Mouse (Mus musculus) mouse trophoblast stem cell (cell line): ENCODE data around the gene Ric1.

ENCODE experiments used
- in situ Hi-C, 2 experiments: fragments of 300-500 bp; cut with MseI, MboI; formaldehyde crosslinking; loops; 2 replicates in 1 of 2; 3 replicates in 1 of 2; pipeline ENCODE4 v1.15.1; 2025

Gene Ric1

DNA sequence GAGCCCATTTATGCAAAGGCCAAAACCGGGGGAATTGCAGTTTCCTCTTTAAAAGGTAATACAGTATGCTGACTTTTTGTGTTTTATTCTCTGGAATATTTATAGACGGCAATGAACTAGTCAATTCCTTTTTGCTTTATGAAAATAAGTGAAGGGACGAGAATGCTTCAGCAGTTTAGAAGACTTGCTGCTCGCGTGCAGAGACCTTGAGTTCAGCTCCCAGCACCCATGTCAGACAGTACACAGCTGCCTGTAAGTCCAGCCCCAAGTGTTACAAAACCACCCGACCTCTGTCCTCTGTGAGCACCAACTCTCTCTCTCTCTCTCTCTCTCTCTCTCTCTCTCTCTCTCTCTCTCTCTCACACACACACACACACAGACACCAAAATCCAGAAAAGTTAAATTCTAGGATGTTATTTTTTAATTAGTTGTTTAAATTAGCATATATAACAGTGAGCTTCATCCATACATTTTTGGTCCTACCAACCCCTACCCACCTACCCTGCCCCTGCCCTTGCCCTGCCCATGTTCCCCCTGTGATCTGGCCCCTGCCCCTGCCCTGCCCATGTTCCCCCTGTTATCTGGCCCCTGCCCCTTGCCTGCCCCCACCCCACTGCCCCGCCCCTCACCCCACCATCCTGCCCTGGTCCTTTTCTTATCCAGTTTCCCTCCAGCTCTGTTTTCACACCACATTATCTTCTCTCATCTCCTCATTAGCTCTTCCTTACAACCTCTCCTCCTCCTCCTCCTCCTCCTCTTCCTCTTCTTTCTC lies 25.1 kb upstream of the Ric1 start:
- in situ Hi-C loops, result loop anchor here (10.0 kb wide), 1 partner anchor 132 kb away; the partner anchor contains the start of genes Cd274 (in 2 of the 2) and Plgrkt (in 2 of the 2)

DNA sequence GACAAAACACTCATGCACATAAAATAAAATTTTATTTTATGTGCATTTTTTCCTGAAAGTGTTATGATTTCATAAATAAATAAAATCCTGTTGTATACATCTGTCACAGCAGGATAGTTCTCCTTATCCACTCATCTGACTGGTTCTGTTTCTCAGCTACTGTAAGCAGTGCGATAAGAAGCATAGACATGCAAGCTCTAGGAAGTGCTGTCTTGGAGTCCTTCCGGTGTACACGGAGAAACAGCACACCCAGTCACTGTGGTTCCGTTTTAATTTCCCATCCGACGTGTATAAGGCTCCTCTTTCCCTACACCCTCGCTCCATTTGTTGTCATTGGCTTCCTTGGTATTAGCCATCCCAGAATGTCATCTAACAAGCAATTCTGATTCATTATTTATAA lies 24.2 kb upstream of the Ric1 start:
- in situ Hi-C loops, result loop anchor here (10.0 kb wide), 1 partner anchor 133 kb away; the partner anchor contains the start of genes Cd274 (in 2 of the 2) and Plgrkt (in 2 of the 2)

DNA sequence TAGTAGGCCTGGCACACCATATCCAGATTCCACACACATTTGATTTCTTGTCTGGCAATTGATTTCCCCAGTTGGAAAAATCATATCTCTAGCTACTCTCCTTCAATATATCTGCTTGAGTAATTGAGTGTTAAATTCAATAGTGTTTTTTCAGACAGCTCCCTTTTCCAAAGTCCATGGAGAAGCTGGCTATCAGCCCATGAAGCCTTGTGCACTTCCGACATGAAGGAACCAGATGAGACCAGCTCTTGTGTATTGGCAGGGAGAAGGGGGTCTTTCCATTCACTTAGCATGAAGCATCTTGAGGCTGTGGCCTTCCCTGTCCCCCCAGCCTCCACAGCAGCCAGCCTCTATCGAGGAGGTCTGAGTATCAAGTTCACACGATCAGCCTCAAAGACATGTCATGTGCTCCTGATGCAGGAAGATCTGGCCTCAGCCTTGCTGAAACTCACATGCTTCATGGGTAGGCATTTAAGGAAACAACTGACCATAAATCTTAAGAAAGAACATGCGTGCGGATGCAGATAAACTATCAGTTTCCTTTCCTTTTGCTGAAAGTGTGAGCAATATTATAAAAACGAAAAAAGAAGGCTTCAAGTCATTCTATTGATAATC lies 23.1 kb upstream of the Ric1 start:
- in situ Hi-C loops, result loop anchor here (10.0 kb wide), 1 partner anchor 134 kb away; the partner anchor contains the start of genes Cd274 (in 2 of the 2) and Plgrkt (in 2 of the 2)

DNA sequence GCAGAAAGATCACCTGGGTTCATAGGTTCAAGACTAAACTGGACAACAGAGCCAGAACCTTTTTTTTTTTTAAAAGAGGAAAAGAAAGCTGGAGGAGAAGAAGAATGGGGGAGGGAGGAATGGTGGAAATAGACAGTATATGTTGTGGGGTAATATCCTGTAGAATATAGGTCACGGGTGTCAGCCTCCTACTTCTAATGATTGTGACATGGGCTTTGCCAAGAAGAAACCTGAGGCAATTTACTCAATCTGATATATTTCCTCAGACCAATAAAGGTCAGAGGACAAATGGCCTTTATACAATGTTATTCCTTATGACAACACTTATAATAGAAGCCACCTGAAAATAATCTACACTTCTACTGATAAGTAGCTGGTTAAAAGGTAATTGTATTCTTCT lies 21.7 kb upstream of the Ric1 start:
- in situ Hi-C loops, result loop anchor here in 1 of 2 experiments (10.0 kb wide), 1 partner anchor 56 kb away; no protein-coding TSS in a partner anchor

DNA sequence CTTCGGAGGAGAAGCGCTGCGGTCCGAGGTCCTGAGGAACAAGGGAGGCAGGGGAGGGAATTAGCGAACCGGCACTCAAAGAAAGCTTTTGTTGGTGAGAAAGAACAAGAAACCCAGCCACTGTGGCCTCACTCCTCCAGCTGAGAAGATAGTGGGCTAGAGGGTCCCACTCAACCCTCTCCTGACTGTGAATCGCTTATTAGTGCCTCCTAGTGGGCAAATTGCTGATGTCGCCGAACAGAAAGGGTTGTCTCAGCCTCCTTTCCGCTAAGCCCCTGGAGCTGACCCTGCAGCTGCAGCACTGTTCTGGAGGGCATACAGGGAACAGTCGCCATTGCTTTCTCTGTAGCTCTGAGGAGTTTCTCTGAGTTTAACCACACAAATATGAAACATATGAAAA lies 21.0 kb upstream of the Ric1 start:
- in situ Hi-C loops, result loop anchor here in 1 of 2 experiments (10.0 kb wide), 1 partner anchor 56 kb away; no protein-coding TSS in a partner anchor

DNA sequence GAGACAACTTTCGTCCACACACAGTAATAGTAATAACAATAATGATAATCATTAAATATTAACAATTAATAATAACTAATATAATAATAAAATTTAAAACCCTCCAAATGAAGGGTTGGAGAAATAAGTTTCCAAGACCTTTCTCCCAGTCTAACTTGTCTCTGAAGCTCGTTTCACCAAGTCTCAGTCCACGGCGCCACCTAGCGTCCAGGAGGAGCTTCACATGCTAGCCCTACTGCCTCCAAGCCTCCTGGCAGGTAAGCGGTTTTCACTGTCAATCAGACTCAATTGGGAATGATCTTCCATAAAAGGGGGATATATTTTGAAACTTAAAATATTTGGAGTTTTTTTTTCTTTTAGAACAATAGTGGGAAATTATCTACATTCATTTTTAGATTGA lies 20.6 kb upstream of the Ric1 start:
- in situ Hi-C loops, result loop anchor here in 1 of 2 experiments (10.0 kb wide), 1 partner anchor 57 kb away; no protein-coding TSS in a partner anchor

DNA sequence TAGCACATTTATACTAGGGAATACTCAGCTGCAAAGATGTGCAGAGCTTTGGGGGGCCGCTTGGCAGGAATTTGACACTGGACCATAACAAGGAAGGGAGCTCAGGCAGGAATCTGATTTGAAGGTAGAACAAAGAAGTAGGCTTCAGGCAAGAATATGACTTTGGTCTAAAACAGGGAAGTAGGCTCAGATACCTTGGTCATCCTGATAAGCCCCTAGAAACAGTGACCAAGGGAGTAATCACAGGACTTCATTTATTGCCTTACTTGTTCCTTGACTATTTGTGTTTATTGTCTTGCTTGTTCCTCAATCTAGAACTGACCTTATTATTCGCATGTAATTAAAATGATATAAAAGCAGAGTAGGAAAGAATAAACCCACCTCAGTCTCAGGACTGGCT lies 18.0 kb upstream of the Ric1 start:
- in situ Hi-C loops, result loop anchor here in 1 of 2 experiments (10.0 kb wide), 1 partner anchor 59 kb away; no protein-coding TSS in a partner anchor

DNA sequence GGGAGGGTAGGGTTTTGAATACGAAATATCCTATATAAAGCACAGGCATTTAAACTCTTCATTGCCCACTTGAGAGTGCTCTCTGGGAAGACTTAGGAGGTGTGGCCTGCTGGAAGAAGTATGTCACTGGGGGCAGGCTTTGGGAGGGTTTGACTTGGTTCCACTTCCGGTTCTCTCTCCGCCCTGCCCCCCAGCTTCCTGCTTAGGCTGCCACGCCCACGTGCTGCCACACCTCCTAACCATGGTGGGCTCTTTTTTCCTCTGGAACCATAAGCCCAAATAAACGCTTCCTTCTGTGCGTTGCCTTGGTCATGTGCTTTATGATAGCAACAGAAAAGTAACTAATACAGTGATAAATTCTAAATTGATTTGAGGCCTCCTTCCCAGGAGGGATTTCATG lies 16.5 kb upstream of the Ric1 start:
- in situ Hi-C loops, result loop anchor here in 1 of 2 experiments (10.0 kb wide), 1 partner anchor 61 kb away; no protein-coding TSS in a partner anchor

DNA sequence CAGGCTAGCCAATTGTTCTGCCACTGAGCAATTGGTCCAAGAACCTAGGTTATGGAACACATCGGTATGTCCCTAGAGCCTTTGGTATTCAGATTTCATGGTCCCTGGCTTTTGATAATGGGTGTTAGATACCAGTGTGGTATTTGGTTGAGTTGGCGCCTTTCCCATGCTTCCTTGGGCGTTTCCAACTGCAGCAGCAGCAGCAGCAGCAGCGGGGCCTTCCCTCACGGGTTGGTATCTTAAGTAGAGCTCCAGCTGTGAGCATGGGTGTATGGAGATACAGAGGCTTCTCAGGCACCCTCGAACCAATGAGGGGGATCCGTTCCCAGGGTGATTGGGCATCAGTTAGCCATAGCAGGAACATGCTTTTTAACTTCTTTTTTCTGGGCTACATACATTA lies 13.9 kb upstream of the Ric1 start:
- in situ Hi-C loops, result loop anchor here in 1 of 2 experiments (10.0 kb wide), 1 partner anchor 63 kb away; no protein-coding TSS in a partner anchor

DNA sequence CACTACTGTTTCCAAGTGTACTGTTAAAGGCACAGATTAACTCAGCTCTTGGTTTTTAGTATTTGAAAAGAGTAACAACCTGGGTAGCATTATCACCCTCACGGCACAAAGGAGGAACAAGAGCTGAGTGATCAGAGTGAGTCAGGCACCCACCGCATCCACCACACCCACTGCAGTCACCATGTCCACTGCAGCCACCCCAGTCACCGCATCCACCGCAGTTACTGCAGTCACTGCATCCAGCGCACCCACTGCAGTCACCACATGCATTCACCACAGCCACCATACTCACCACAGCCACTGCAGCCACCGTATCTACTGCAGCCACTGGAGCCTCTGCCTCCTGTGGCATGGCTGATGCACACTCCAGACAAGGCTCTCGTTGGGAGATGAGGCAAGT lies 12.2 kb upstream of the Ric1 start:
- in situ Hi-C loops, result loop anchor here in 1 of 2 experiments (10.0 kb wide), 1 partner anchor 65 kb away; no protein-coding TSS in a partner anchor

DNA sequence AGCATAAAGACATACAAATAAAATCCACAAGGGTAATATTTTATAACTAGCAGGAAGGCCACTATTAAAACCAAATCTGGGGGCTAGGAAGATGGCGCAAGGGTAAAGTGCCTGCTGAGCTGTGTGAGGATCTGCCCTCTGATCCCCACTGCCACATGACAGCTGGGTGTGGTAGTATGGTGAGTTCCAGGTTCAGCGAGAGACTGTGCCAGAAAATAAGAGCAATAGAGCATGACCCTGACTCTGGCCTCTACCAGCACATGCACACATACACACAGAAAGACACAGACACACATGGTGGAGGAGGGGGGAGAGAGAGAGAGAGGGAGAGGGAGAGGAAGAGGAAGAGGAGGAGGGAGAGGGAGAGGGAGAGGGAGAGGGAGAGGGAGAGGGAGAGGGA lies 10.3 kb upstream of the Ric1 start:
- in situ Hi-C loops, result no loop called here

DNA sequence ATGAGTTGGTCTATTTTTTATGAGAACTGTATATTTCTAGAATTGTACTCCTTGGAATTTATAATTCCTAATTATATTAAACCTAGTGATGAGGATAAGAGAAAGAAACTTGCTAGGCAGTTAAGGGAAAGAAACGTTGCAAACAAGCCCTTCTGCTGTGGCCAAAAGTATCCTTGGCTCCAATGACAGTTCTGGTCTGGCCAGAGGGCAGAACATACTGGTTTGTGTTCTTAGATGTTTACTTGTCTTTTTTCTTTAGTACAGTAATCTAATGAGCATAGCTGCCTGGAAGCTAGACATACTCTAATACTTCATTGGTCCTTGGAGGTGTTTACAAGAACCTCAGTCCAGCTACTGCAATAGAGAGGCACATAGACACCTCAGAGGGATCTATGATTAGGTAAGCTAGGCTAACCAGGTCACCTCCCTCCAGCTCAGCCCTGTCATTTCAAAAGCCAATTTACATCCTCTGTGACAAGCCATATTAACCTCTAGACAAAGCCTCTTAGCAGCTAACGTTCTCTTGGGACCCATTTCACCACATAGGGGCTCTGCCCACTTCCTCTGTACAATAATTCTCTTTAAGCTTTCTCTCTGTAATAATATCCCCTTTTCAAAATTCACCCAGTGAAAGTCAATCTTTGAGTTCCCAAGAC lies 8.8 kb upstream of the Ric1 start:
- in situ Hi-C loops, result no loop called here

DNA sequence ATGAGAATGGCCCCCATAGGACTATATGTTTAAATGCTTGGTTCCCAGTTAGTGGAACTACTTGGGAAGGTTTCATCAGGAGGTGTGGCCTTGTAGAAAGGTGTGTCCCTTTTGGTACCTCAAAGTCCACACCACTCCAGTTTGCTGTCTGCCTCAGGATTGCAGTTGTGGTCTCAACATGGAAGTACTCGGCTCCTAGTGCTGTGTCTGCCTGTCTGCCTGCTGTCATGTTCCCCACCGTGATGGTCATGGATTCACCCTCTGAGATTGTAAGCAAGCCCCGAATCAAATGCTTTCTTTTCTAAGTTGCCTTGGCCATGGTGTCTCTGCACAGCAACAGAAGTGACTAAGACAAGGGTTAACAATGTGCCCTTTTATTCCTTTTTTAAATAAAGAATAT lies 8.0 kb upstream of the Ric1 start:
- in situ Hi-C loops, result no loop called here

DNA sequence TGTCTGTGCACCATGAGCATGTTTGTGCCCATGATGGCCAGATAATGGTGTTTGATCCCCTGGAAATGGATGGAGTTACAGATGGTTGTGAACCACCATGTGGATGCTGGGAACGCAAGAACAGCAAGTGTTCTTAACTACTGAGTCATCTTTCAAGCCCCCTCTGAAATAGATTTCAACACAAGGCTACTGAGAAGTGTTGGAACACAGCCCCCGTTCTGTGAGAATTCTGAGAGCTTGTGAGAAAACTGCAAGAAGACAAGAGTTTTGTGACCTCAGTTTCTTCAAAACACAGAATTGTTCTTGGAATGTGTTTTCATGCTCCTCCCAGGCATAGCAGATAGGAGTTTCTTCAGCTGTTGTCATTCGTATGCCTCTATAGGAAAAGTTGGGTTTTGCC lies 6.7 kb upstream of the Ric1 start:
- in situ Hi-C loops, result no loop called here

DNA sequence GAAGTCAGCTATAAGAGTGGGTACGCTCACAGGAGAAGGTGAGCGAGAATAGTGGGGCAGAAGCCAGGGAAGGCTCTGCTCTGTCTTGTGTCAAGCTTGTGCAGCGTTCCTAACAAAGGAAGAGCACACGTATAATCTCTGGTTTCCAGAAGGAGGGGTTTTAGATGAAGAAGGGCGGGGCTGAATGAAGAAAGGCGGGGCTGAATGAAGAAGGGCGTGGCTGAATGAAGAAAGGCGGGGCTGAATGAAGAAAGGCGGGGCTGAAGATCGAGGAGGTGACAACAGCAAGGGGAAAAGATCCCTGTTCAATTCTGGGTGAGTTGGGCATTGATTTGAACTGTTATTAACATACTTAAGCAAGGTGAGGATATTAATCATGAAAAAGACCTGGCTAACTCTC lies 6.1 kb upstream of the Ric1 start:
- in situ Hi-C loops, result no loop called here

DNA sequence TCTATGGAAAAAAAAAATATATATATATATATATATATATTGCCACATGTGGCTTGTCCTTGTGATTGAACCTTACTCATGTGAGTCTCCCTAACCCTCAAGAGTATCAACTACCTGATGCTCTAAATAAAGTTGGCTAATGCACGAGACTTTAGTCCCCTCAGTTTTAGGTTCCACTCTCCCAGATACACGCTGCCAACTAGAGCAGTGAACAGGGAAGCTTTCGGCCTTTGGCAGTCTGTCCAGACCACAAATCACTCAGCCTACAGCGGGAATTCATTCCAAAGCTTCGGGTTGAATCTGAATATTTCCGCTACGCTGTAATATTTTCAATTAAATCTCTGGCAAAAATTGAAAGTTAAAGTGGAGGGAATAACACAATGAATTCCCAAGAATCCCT lies 3.7 kb upstream of the Ric1 start:
- in situ Hi-C loops, result no loop called here

DNA sequence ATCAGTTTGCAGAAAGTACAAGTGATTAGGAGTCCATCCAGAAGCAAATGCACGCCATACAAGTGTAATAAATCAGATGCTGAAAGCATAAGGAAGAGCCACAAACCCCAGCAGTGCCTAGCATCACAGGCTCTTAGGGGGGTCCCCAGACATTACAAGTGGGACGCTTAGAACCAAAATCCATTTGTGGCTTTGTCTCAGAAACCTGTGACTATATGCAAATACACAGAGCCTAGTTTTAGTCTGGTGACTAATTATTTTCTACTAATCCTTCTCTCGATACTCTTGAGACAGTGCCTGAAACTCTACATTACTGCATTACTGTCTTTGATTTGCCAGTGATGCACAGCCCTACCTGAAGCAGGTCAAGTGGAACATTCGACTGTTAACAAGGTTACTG lies 3.2 kb upstream of the Ric1 start:
- in situ Hi-C loops, result no loop called here

DNA sequence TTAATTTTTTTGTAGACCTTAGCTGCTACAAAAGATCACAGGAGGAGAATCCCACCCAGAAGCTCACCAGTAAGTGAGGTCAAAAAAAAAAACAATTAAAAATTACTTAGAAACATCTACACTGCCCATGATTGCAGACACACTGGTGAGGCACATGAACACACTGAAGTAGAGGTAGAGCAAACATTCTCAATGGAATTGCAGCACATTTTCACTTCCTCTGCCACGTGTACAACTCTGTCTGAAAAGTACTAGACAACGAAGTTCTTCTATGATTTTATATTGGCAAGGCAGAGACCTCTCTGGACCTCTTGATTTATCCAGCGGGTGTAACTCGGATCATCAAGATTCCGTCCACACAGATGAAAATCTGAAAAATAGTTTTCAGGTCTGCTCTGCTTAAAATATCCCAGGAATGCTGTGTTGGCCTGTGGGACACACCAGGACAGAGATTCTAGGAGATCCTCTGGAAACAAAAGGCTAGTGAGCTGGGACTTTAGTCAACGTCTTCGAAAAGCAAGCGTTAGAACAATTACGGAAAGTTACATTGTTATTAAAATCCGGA lies 1.0 kb upstream of the Ric1 start:
- in situ Hi-C loops, result no loop called here

DNA sequence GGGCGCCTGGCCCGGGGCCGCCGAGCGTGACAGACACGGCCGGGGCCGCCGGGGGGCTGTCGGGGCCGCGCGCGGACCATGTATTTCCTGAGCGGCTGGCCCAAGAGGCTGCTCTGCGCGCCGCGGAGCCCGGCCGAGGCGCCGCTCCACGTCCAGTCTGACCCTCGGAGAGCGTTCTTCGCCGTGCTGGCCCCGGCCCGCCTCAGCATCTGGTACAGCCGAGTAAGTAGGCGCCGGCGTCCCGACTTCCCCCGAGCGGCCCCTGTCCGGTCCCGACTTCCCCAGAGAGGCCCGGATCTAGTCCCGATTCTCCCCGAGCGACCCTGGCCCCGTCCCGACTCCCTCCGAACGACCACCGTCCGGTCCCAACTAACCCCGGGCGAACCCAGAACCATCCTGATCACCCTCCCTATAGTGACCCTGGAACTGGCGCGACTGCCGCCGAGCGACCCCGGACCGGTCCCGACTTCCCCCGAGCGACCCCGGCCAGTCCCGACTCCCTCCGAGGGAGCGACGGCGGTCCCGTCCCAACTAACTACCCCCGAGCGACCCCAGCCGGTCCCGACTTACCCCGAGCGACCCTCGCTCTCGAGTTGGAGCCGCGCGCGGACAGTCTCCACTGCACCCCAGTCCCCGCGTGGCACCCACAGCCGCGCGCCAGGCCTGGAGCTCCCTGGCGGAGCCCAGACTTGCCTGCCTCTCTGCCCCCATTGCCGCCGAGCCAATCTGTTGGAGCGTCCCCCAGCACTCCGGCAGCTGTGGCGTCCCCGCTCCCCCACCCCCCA lies 555 bp downstream of the Ric1 start:
- in situ Hi-C loops, result no loop called here

DNA sequence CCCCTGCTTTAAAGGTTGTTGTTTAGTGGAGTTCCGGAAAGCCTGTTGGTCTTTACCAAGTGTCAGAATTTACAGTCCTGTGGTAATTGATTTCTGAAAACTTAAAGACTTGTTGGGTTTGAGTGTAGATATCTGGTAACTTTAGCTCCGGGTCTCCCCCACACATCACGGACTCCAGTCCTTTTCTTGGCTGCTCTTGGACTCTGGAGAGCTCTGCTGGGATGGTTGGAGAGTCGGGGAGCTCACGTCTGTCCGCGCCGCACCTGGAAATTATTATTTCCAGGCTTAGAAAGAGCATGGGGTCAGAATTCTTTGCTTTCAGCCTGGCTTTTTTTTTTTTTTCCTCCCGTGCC lies 1.1 kb downstream of the Ric1 start:
- in situ Hi-C loops, result no loop called here

DNA sequence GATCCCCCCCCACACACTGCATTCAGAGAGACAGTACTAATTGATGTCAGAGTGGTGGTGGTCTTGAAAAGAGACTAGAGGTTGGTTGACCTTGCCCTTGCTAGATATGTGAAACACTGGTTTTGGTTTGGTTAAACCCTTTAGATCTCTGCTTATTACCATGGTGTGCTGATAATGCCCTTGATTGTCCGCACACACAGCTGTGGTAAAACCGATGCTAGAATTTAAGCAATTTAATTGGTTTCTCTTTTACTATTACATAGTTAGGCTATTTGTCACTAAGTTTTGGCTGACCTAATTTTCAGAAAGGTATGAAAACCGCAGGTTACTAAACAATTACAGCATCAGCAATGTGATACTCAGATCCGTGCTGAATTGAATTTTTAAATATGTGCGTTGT lies 1.6 kb downstream of the Ric1 start:
- in situ Hi-C loops, result no loop called here
